Mouse (Mus musculus) left cerebral cortex, postnatal 25 days (tissue): ENCODE measurements around the gene Prkd1. TPM values are rescaled to one million over a fixed set of nuclear protein-coding genes. Genes with fewer than 3 reads are reported as not detected.
A peak's percentile ranks its signal among the peaks of the same experiment; 100 is the strongest.

Experiments
- DNase-seq, 2 experiments: peaks; one replicate each; pipeline ENCODE4 v3.0.0; 2022; ENCODE audit warnings: low spot score in 2 of 2, mixed read lengths in 1 of 2
- intact Hi-C: fragments of 180-260 bp; cut with DNase I; formaldehyde crosslinking; loops from one replicate; pipeline ENCODE4 v1.15.1; 2025
- total RNA-seq, 2 experiments: library from RNA; stranded (reverse); gene quantifications; 2 replicates each; pipeline ENCODE4 v1.2.3; 2021

The Prkd1 gene
- total RNA-seq, 2 experiments from 2014 or later: 7.5 to 8.4 TPM

DNA sequence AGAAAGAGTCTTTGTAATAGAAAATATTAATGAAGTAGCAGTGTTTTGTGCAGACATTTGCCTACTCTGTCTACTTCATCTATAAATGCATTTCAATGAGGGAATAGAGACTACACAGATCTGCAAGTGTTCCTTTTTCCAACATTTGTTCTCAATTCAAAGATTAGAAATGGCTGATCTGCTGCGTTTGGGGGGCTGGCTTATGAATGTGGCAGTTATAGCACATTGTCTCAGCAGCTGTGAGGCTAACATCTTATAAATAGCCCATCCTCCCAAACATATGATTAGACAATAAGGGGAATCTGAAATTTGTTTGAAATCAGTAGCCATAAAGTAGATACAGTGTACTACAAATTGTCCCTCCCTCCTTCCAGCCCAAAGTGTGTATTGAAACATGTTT lies 83.7 kb downstream of the Prkd1 start:
- intact Hi-C loops: no loop called here
- no peak for DNase-seq

DNA sequence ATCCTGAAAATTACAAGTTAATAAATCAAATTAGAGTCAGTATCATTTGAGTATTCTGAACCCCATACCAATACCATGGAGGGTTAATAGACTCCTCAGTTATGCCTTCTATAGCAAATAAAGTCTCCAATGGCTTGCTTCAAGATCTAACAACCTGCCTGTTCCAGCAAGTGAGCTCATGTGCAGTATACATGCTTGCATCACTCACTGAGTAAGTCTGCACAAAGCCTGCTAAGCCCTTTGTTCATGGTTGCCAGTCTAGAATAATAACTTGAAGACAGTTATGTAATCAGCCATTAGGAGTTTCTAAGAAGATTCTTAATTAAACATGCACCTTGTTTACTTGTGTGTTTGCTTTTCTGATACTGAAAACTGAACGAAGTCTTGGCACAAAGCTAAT lies 88.4 kb downstream of the Prkd1 start:
- intact Hi-C loops: no loop called here

DNA sequence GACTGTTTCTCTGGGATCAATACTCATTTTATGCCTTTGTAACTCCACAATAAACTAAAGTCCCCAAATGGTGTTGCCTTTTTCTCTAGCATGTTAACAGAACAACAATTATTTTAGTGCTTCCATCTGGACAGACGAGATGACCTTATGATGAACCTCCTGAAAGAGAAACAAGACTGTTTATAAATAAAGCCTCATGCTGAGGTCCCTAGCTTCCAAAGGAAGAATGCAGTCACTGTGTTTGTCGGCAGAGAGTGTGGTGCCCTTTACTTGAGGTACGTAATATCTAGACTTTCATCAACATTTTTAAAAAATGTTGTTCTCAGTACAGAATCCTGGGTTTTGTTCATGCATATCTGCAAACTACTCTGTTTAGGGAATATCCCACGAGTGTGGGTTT lies 90.7 kb downstream of the Prkd1 start:
- DNase-seq: no peak
- intact Hi-C loops: no loop called here

More for the DNA sequence above, 88.4 kb downstream of the Prkd1 start:
- DNase-seq: no peak

DNA sequence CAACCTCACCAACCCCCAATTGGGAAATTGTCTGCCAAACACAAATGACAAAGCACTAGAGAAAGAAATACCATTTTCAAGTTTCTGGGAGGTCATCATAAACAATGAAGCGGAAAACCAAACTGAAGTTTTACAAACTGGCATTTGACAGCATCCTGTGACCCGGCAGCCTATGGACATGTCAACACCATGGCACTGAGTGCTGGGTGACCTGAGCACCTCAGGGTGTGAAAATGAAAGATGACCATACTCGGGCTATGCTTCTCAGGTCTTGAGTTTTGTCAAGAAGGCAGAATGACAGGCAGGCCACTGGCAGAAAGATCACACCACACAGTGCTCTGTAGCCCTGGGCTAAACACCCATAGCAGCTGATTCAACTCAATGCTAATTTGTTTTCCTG lies 94.7 kb downstream of the Prkd1 start:
- intact Hi-C loops: no loop called here
- no peak for DNase-seq

DNA sequence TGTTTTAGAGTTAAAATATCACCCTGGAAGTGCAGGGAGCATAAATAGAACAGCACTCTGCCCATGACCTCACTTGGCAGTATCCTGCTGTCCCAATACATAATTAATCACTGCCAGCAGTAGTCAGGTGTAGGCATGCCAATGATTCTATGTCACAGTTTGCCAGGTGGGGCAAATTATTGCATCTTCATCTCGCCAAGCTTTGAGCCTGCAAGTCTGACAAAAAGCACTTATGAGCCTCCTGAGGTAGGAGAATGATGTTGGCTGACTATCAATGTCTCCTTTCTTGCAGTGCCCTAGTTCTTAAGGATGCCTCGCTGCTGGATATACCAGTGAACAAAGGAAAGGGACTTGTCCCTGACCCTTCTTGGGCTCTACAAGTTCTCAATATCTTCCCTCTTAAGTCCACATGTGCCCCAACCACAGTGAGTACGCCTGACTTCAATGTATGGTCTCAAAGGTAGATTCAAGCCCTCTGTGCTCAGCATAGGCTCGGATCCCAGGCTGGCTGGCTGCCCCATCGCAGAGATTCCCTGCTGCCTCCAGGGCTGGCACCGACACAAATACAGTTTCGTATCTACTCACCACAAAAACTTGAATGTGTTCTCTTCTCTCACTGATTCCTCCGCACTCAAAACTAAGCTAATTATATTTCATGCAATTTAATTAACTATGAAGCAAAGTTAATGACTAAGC lies 98.9 kb downstream of the Prkd1 start:
- DNase-seq: peak; percentile 59 to 86
- intact Hi-C loops: loop anchor here (5.0 kb wide), 1 partner anchor 97 kb away; the partner anchor contains the start of gene Prkd1

DNA sequence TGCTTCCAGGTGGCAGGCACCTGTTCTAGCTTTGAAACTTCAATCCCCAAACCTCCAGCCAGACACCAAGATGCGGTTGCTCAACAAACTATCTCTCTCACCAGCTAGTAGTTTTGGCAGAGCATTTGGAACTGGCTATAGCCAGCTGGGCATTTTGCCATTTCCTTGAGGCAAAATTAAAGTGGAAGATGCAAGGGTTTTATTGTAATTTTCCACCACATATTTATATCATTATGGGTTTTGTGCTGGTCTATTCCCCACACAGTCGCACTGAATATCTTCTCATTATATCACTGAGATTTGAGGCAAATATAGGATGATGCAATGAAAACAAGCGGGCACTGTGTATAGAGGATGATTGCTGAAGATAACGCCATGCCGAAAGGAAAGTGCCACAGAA lies 102.5 kb downstream of the Prkd1 start:
- peak; percentile 24 to 29 for DNase-seq
- intact Hi-C loops: loop anchor here (5.0 kb wide), 1 partner anchor 101 kb away; the partner anchor contains the start of gene Prkd1

DNA sequence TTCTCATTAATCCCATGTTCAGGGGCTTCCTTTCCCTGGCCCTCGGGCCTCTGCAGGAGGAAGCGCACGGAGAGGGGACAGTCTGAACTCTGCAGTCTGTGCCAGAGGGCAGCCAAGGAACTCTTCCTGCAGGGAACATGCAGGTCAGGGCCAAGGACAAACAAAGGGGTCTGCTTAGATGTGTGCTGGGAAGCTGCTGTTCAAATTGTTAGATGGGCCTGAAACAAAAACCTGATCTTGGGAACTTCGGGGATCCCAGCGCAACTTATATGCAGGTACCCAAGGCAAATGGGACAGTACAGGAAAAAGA lies 103.3 kb downstream of the Prkd1 start:
- intact Hi-C loops: loop anchor here (5.0 kb wide), 1 partner anchor 102 kb away; the partner anchor contains the start of gene Prkd1
- no peak for DNase-seq

DNA sequence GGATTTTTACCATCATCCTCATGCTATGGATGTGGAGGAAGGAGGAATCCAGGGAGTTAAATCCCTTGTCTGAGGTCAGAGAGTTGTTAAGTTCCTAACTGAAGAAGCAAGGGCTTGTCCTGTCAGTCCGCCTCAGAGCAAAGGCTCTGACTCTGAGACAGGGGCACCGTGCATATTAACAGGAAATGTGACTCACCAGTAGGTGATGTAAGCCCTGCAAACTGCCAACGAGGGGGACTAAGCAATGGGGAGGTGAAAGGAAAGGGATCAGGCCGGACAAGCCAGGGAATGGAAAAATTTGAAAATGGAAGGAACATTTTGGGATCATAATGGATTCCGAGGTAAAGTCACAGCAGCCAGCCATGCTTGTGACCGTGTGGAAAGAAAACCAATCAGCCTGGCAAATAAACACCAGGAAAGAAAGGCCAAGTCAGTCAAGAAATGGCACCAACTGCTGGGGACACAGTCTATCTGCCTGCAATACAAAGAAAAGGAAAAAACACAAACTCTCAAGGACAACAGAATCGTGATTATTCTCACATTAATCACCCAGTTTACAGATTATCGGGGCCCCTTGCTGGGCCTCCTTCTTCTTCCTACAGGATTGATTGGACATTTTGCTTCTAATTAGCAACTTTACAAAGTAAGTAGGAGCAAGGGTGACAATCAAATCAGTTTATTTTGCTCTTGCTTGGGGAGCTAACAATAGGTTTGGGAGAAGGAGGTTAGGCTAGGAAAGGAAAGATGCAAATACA lies 103.9 kb downstream of the Prkd1 start:
- DNase-seq: no peak
- intact Hi-C loops: loop anchor here (5.0 kb wide), 1 partner anchor 102 kb away; the partner anchor contains the start of gene Prkd1

DNA sequence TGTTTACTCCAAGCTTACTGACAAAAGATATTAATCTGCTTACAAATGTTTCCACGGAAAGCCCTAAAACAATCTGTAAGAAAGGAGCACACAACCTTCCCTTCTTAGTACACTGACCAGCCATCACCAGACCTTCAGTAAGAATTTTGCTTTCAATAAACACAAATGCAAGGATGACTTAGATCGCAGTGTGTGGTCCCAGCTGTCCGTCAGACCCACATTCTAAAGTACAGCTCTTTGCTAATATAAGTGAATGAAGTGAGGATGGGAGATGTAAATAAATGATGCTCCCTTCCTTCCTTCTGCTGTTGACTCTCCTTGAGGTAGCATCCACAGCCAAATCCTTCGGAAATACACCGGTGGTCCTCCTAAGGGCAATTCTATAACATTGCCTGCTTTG lies 108.1 kb downstream of the Prkd1 start:
- intact Hi-C loops: no loop called here

DNA sequence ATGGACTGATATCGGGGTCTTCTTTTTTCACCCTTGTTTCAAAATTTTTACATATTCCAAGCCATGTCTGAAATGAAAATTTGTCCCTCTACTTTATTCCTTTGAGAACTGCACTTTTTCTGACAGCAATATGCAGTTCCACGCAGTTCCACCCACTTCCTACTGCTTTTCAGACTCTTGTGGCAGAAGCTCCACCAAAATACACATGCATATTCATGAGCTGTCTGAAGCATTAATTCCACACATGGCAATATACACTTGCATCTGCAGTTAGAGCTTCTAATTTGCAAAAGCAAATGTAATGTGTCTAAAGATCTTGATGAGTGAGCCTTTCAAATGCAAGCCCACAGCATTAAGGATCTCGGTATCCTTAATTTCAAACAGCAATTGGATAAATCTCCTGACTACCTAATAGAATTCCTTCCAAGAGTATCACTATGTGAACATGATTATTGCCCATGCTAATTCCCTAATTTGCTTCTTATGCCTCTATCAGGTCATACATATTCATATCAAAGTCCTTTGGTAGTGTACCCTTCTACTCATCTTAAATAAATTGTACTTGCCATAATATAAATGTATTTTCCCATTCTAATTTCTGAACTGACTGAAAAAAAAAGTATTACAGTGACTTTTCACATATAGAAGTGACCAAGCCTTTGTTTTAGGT lies 110.5 kb downstream of the Prkd1 start:
- intact Hi-C loops: loop anchor here (5.0 to 10.0 kb wide), 2 partner anchors 86 to 406 kb away; no protein-coding TSS in a partner anchor
- DNase-seq: peak; percentile 45 to 91

More for the DNA sequence above, 108.1 kb downstream of the Prkd1 start:
- no peak for DNase-seq

DNA sequence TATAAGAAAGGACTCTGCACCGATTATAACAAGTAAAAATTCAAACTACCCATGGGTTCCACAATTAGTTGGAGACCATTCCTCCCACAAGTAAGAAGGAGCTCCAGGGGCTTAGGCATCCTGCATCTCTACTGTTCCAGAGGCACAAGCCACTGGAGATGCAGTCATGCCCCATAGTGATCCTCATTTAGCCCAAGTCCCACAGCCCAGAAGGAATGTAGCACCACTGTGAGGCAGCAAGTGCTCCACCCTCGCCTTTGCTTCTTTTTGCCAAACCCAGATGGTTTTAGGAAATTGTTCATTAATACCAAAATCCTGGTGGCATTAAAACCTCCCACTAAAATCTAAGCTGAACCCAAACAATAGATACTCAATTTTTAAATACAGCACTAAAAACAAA lies 111.1 kb downstream of the Prkd1 start:
- peak in 1 of 2 experiments; percentile 68 for DNase-seq
- intact Hi-C loops: loop anchor here (5.0 to 10.0 kb wide), 2 partner anchors 85 to 407 kb away; no protein-coding TSS in a partner anchor

DNA sequence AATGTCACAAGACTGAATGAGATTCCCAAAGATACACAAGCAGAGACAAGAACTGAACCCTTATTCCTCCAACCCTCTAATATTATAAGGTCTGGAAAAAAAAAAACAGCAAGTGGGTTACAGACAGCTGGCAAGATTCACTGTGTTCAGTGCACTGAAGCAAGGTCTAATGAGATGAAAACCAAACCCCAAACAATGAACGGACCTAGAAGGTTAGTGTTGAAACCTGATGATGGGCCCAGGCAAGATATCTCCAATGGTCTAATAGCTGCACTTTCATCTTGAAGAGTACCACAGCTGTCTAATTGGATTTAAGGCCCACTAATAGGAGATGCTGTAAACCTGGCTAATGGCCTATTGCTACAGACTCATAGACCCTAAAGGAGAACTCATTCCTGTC lies 111.9 kb downstream of the Prkd1 start:
- intact Hi-C loops: loop anchor here (5.0 to 10.0 kb wide), 2 partner anchors 85 to 408 kb away; no protein-coding TSS in a partner anchor
- no peak for DNase-seq

DNA sequence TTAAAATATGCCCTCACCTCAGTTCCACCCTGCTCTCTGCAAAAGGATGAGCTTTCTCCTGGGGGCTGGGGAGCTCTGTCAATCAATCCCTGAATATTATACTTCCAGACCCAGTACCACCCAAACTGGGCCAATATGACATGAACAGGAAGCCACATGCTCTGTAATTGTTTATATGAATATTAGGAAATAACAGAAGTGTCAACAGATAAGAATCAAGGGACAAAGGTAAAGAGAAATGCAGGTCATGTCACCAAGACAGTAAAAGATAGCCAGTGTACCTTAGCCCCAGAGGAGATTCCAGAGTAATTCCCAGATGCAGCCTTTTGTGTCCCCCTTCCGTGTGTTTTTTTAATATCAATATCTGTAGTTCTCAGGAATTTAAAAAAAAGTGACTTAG lies 120.3 kb downstream of the Prkd1 start:
- intact Hi-C loops: no loop called here
- no peak for DNase-seq

DNA sequence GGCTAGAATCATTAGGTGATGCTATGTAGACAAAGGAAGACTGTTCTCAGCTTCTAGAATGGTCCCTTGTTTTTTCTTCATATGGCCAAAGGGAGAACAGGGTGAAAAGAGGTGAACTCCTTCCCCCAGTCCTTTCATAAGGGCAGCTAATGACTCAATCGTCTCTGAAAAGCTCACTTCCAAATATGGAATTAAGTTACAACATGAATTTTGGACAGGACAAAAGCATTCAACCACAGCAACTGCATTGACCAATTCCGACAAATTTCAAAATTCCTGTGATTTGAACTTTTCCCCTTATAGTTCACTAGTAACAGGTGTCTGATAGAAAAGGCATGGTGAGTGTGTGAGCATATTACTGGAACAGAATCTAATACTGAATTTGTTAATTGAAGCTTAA lies 124.8 kb downstream of the Prkd1 start:
- intact Hi-C loops: no loop called here
- DNase-seq: no peak

DNA sequence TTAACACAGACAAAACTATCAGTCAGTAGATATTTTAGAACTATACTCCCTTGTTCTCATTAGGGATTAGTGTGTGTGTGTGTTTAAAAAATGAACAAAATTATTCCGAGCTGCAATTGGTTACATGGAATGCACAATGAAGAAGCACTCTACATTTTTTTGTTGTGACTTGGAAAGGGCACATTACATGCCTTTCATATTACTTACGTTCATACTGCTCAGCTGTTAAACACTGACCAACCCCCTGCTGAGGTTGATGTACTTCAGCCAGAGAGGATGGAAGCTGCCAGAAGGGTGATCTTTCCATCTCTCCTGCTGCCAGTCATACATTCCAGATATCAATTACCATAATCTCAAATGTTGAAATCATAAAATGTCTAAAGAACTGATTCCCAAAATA lies 134.4 kb downstream of the Prkd1 start:
- intact Hi-C loops: no loop called here
- DNase-seq: no peak

DNA sequence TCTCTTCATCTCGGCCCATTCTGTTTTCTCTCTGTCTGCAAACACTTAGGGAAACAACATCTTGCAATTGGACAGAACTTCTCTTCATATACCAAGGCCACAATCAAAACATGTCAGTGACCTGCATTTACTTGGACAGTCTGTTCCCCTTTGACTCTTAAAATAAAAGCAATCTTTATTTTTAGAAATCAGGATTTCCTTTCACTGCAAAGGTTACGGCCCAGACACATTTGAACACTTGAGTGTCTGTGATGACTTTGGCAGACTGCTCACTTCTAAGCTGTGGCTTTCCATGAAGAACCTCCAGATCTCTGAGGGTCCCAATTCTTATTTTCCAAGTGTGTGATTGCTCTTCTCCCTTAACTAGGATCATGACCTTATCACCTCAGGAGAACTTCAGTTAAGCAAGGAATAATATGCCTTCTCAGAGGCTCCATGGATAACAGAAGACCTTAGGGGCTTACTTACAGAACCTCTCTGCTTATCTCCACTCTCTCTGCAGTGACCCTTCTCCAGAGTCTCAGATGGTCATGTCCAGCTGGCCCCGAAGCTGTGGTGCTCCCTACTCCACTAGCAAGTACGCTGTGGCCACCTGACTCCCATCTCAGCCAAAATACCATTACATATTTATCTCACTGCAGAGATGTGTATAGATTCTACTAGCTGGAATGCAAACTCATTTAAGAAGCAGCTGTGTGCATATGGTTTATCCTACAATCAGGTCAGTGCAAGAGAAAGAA lies 137.2 kb downstream of the Prkd1 start:
- no peak for DNase-seq
- intact Hi-C loops: no loop called here

DNA sequence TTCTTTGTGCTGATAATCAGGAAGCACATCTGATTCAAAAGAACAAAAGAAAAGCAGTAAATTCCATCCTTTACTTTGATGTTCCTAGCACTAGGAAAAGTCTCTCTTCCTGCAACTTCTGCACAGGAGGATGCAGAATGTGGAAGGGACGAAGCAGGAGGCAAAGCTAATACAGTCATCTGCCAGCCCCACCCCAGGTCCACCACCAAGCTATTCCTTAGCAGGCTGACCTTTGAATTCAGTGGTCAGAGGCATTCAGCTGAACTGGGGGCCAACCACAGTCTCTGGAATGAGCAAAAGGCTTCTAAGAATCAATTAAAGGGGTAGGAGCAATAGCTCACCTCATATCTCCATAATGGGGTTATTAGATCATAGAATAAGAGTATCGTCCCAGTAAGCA lies 140.1 kb downstream of the Prkd1 start:
- intact Hi-C loops: no loop called here
- DNase-seq: no peak

DNA sequence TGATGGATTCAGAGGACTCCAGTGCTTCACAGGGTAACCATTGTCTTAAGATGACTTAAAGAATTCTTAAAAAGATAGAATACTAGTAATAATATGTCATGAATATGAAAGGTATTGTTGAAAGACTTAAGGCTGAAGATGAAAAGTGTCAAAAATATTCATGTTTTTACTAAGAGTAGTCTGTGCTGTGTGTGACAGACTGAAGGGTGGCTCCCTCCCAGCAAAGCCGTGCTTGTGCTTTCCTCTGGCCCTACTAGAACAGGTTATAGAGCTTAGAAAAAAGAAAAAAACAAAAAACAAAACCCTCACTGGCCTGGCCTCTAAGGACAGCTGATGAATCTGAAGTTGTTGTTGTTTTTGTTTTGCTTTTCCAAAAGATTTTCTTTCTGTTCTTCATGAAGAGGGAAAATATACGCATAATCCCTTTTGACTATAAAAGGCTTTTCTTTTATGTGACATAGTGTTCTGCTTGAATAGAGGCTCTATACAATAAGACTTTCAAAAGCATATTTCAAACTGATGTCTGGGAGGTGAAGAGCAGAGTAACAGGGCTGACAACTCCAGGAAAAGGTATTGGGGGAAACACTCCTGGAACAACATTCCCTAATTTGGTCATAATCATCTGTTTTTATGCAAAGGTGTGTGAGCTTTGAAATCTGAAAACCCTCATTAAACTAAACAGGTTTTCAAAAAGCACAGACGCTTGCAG lies 148.9 kb downstream of the Prkd1 start:
- no peak for DNase-seq
- intact Hi-C loops: no loop called here

DNA sequence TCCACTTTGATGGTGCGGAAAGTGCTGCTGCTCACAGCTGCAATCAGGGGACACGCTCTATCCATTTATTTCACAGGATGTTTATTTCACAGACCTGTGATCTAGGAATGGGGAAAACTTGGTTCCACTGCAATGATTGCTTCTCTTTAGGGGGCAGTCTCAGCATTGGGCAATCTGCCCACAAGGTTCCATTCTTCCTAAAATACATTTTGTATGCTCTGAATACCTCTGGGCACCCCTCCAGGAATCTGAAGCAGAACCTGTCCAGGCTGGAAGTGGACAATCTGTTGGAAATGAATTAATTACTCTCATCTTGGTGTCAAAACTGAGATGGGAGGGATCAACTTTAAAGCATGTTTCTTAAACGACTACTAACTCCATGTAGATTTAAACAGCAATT lies 152.9 kb downstream of the Prkd1 start:
- intact Hi-C loops: no loop called here
- no peak for DNase-seq
